Mouse (Mus musculus): Measurements from ENCODE around the gene Ost4. TPM values are rescaled to one million over a fixed set of nuclear protein-coding genes. Genes with fewer than 3 reads are reported as not detected.

Gene Ost4
- polyA plus RNA-seq, 1 experiment from 2014 or later, result 215 TPM

DNA sequence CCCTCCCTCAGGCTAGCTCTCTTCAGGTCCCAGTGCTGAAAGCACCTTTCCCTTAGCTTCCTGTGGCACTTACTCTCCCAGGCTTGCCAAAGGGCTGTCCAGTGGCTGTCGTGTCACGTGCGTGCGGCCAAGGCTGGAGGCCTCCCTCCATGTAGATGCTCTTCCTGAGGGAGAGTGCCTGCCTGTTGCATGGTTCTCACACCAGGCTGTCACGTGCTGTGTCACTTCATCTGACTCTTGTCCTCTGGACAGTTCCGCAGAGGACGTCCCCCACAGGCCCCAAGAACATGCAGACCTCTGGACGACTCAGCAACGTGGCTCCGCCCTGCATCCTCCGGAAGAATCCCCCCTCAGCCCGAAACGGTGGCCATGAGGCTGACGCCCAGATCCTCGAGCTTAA is 43.3 kb downstream of the Ost4 start:
- H3K4me1 ChIP-seq (ENCODE audit: control insufficient read depth, insufficient read depth, low read length), result no peaks in the 10 kb centered on the region
- no peak overlapping the region for H3K27ac ChIP-seq (ENCODE audit: low read length)
- no peak for ATAC-seq
- H3K27me3 ChIP-seq (ENCODE audit: control insufficient read depth, insufficient read depth, low read depth, low read length), result no peaks in the 10 kb centered on the region
- H3K9me3 ChIP-seq (replicated peaks; ENCODE audit: control insufficient read depth, low read length, poor library complexity, severe bottlenecking), result no peaks in the 10 kb centered on the region
- peaks cover 25% of the 10 kb centered on the region for H3K36me3 ChIP-seq (ENCODE audit: control insufficient read depth, insufficient read depth, low read length)
- H3K4me3 ChIP-seq (ENCODE audit: low read depth, low read length), result no peak overlapping the region
- WGBS, result 50% methylated on average over 15 of the region's 15 CpGs
- no peak overlapping the region for H3K4me2 ChIP-seq (ENCODE audit: low read length)
- no peak overlapping the region for H3K9ac ChIP-seq (ENCODE audit: low read depth, low read length)

DNA sequence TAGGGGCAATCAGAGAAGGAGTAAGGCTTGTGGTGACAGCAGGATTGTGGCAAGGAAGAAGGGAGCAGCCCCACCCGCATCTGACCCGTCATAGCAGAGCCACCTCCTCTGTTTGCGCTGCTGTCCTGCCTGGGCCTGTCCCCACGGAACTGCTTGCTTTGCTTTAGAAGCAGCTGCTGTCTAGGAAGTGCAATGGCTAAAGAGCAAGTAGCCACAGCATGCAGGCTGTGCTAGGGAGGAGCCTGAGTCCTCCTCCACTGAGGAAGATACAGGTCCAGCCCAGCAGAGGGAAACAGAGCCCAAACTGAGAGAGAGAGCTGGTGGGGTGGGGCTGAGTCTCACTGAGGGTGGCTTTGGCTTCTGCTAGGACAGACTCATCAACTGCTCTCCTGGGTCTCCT is 43.7 kb downstream of the Ost4 start:
- Histone ChIP-seq H3K4me1 (ENCODE audit: control insufficient read depth, insufficient read depth, low read length) (no peaks in the 10 kb centered on the region), H3K36me3 (ENCODE audit: control insufficient read depth, insufficient read depth, low read length) (peaks cover 25% of the 10 kb centered on the region), H3K9ac (ENCODE audit: low read depth, low read length) (no peak overlapping the region), H3K27me3 (ENCODE audit: control insufficient read depth, insufficient read depth, low read depth, low read length) (no peaks in the 10 kb centered on the region), H3K27ac (ENCODE audit: low read length) (no peak overlapping the region), H3K4me2 (ENCODE audit: low read length) (no peak overlapping the region), H3K4me3 (ENCODE audit: low read depth, low read length) (no peak overlapping the region), H3K9me3 (replicated peaks; ENCODE audit: control insufficient read depth, low read length, poor library complexity, severe bottlenecking) (no peaks in the 10 kb centered on the region)
- WGBS, result 50% methylated on average over 4 of the region's 4 CpGs
- no peak for ATAC-seq

DNA sequence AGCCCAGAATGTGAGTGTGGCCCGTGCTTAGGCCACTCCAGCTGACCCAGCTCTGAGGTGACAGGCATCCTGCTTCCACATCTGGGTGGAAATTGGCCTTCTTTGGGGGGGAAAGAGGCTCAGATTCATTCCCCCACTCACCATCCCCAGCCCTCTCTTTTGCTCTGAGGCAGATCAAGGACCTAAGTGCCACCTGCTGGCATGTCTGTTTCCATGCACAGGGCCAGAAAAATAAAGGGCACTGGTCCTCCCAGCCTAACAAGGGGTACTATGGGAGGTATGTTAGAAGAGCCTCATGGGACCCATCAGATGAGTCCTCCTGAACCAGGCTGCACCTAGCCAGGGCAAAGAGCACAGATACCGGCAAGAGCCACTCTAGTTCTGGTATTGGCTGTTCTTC is 51.5 kb downstream of the Ost4 start:
- 80% methylated on average over 2 of the region's 2 CpGs for WGBS
- Histone ChIP-seq H3K36me3 (ENCODE audit: control insufficient read depth, insufficient read depth, low read length) (no peaks in the 10 kb centered on the region), H3K9ac (ENCODE audit: low read depth, low read length) (no peak overlapping the region), H3K4me3 (ENCODE audit: low read depth, low read length) (no peak overlapping the region), H3K4me1 (ENCODE audit: control insufficient read depth, insufficient read depth, low read length) (no peaks in the 10 kb centered on the region), H3K4me2 (ENCODE audit: low read length) (no peak overlapping the region), H3K9me3 (replicated peaks; ENCODE audit: control insufficient read depth, low read length, poor library complexity, severe bottlenecking) (no peaks in the 10 kb centered on the region), H3K27me3 (ENCODE audit: control insufficient read depth, insufficient read depth, low read depth, low read length) (no peaks in the 10 kb centered on the region), H3K27ac (ENCODE audit: low read length) (no peak overlapping the region)
- no peak; the same call in 1 of the 2 replicates for ATAC-seq

Other genes starting within 250 kb of the Ost4 start
- 22.6 and 30.5 TPM in 2 replicates for gene Cenpa, start 241.0 kb downstream of the Ost4 start, polyA plus RNA-seq (2015; fragmentation: Nextera tagmentation; extraction: Ambion mirVana)
- gene Dpysl5, start 196.2 kb downstream of the Ost4 start, polyA plus RNA-seq (2015; fragmentation: Nextera tagmentation; extraction: Ambion mirVana), result 284 and 306 TPM in 2 replicates
- gene Mapre3, start 93.1 kb downstream of the Ost4 start, polyA plus RNA-seq (2015; fragmentation: Nextera tagmentation; extraction: Ambion mirVana), result 162 and 172 TPM in 2 replicates
- 67.5 and 69.7 TPM in 2 replicates for gene Tmem214, start 39.8 kb downstream of the Ost4 start, polyA plus RNA-seq (2015; fragmentation: Nextera tagmentation; extraction: Ambion mirVana)
- gene Agbl5, start 19.1 kb downstream of the Ost4 start, polyA plus RNA-seq (2015; fragmentation: Nextera tagmentation; extraction: Ambion mirVana), result 24.1 and 24.5 TPM in 2 replicates
- gene Emilin1, start 5.6 kb upstream of the Ost4 start, polyA plus RNA-seq (2015; fragmentation: Nextera tagmentation; extraction: Ambion mirVana), result 11.7 and 12.3 TPM in 2 replicates
- 9.6 and 9.9 TPM in 2 replicates for gene Khk, start 13.6 kb upstream of the Ost4 start, polyA plus RNA-seq (2015; fragmentation: Nextera tagmentation; extraction: Ambion mirVana)
- gene Cgref1, start 37.8 kb upstream of the Ost4 start, polyA plus RNA-seq (2015; fragmentation: Nextera tagmentation; extraction: Ambion mirVana), result 68.2 and 86.8 TPM in 2 replicates
- gene Preb, start 52.6 kb upstream of the Ost4 start, polyA plus RNA-seq (2015; fragmentation: Nextera tagmentation; extraction: Ambion mirVana), result 102 and 105 TPM in 2 replicates
- not detected in 2 replicates for gene Tcf23, start 60.9 kb upstream of the Ost4 start, polyA plus RNA-seq (2015; fragmentation: Nextera tagmentation; extraction: Ambion mirVana)
- 171 and 182 TPM in 2 replicates for gene Atraid, start 140.5 kb upstream of the Ost4 start, polyA plus RNA-seq (2015; fragmentation: Nextera tagmentation; extraction: Ambion mirVana)
- gene Slc5a6, start 141.1 kb upstream of the Ost4 start, polyA plus RNA-seq (2015; fragmentation: Nextera tagmentation; extraction: Ambion mirVana), result 29.4 and 30.3 TPM in 2 replicates
- 14.5 and 14.8 TPM in 2 replicates for gene Cad, start 147.0 kb upstream of the Ost4 start, polyA plus RNA-seq (2015; fragmentation: Nextera tagmentation; extraction: Ambion mirVana)
- not detected in 2 replicates for gene Dnajc5g, start 198.5 kb upstream of the Ost4 start, polyA plus RNA-seq (2015; fragmentation: Nextera tagmentation; extraction: Ambion mirVana)
- 15.6 and 18.0 TPM in 2 replicates for gene Slc30a3, start 200.4 kb upstream of the Ost4 start, polyA plus RNA-seq (2015; fragmentation: Nextera tagmentation; extraction: Ambion mirVana)
- not detected in 2 replicates for gene Trim54, start 208.9 kb upstream of the Ost4 start, polyA plus RNA-seq (2015; fragmentation: Nextera tagmentation; extraction: Ambion mirVana)
- gene Ucn, start 231.0 kb upstream of the Ost4 start, polyA plus RNA-seq (2015; fragmentation: Nextera tagmentation; extraction: Ambion mirVana), result not detected in 2 replicates
- gene Mpv17, start 246.5 kb upstream of the Ost4 start, polyA plus RNA-seq (2015; fragmentation: Nextera tagmentation; extraction: Ambion mirVana), result 48.1 and 54.2 TPM in 2 replicates